Comparison of ENCODE assay signal across 33 mouse cellular contexts in the genomic region with DNA sequence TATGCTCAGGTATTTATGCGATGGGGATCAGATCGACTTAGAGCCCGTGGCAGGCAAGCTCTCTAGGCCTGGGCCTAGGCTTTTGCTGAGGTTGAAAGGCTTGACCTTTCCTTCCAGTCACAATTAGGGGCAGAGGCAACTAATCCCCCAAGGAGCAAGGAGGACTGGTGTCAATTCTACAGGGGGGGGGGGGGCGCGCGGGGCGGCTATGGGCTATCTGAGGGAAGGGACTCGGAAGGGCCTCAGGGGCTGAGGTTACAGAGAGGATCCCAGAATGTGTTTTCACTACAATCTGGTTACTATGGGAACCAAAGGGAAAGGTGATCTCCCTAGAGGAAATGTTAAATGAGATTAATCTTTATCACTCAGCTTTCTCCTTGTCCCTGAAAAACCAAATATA. TPM values are rescaled to one million over a fixed set of nuclear protein-coding genes. Genes with fewer than 3 reads are reported as not detected.
DNase-seq lines count a peak whose midpoint lies in the region; ATAC-seq lines count a peak whose summit lies in the region.
"Had no signal": no experiment of that assay in that cellular context is flagged by ENCODE, and none has a peak within 500 bp of the region (broad histone marks: within the 10 kb centered on the region; RNA-seq: fewer than 3 reads in every experiment).

No protein-coding gene starts in this region.

- 44% methylated on average over 8 of the region's 8 CpGs for WGBS in hindbrain, embryonic 11.5 days
- WGBS in hindbrain, embryonic 14.5 days: 38% methylated on average over 8 of the region's 8 CpGs
- whole genome bisulfite sequencing in midbrain, embryonic 10.5 days: 16% methylated on average over 8 of the region's 8 CpGs
- WGBS in midbrain, embryonic 13.5 days: 29% methylated on average over 4 of the region's 8 CpGs

- no peaks in the 10 kb centered on the region for H3K27me3 ChIP-seq in hindbrain, embryonic 11.5 days (ENCODE audit: control insufficient read depth, insufficient read depth, low read length)
- H3K27me3 ChIP-seq in hindbrain, embryonic 14.5 days (ENCODE audit: control insufficient read depth, insufficient read depth, low read length): no peaks in the 10 kb centered on the region
- H3K27me3 ChIP-seq in midbrain, embryonic 10.5 days (ENCODE audit: low read depth, poor library complexity, severe bottlenecking): no peaks in the 10 kb centered on the region
- H3K27me3 ChIP-seq in midbrain, embryonic 13.5 days: no peaks in the 10 kb centered on the region
- H3K27me3 ChIP-seq: embryonic facial prominence, embryonic 13.5 days; heart, embryonic 13.5 days; hindbrain, embryonic 12.5 days; limb, embryonic 13.5 days; lung, embryonic 15.5 days; midbrain, embryonic 12.5 days; neural tube, embryonic 13.5 days; stomach, embryonic 15.5 days had no signal

- DNase-seq in hindbrain, embryonic 11.5 days (ENCODE audit: low spot score): peak; percentile 16
- DNase-seq in hindbrain, embryonic 14.5 days (ENCODE audit: low spot score): no peak
- peak; percentile 20 for DNase-seq in midbrain, embryonic 10.5 days (ENCODE audit: low spot score)
- peak; percentile 19 for DNase-seq in embryo, embryonic 11 days
- DNase-seq in retina, embryonic 14.5 days (ENCODE audit: low spot score): no peak
- no peak for DNase-seq in left cerebral cortex, adult 11 months (ENCODE audit: low spot score)
- DNase-seq in ovary, postnatal 10 days (ENCODE audit: low spot score): no peak
- DNase-seq: adrenal gland, adult 8-10 months; cerebellum, adult 11 months; cerebellum, adult 9-10 months; cerebellum, postnatal 36 days; gastrocnemius, adult 2 months; gastrocnemius, postnatal 36 days; heart, adult 18-20 months; heart, postnatal 10 days; kidney, postnatal 25 days; retina, postnatal 1 day; right cerebral cortex, postnatal 14 days had no signal

- peak; percentile 27; the same call in 1 of the 2 replicates for ATAC-seq in hindbrain, embryonic 11.5 days (ENCODE audit: low FRiP score)
- no peak for ATAC-seq in hindbrain, embryonic 14.5 days (ENCODE audit: low FRiP score)
- no peak for ATAC-seq in midbrain, embryonic 13.5 days
- ATAC-seq: activated CD4-positive, CD25-positive, alpha-beta regulatory T cell, adult 4 months; forebrain, embryonic 16.5 days; intestine, postnatal 0 days had no signal

- no peak overlapping the region for H3K4me2 ChIP-seq in hindbrain, embryonic 11.5 days (replicated peaks; ENCODE audit: low read depth, low read length)
- no peak overlapping the region for H3K4me2 ChIP-seq in hindbrain, embryonic 14.5 days (replicated peaks)
- H3K4me2 ChIP-seq in midbrain, embryonic 13.5 days (replicated peaks): no peak overlapping the region
- H3K4me2 ChIP-seq: embryonic facial prominence, embryonic 13.5 days; heart, embryonic 13.5 days; hindbrain, embryonic 12.5 days; limb, embryonic 13.5 days; liver, embryonic 11.5 days; lung, embryonic 15.5 days; midbrain, embryonic 12.5 days; neural tube, embryonic 13.5 days; stomach, embryonic 15.5 days had no signal

- no peak overlapping the region for H3K27ac ChIP-seq in hindbrain, embryonic 11.5 days (ENCODE audit: low read depth, low read length)
- no peak overlapping the region for H3K27ac ChIP-seq in hindbrain, embryonic 14.5 days
- 0 out of 2 replicates have a peak overlapping the region, but pooled peaks have one; percentile 43 for H3K27ac ChIP-seq in midbrain, embryonic 10.5 days (replicated peaks)
- no peak overlapping the region; the same call in 1 of the 2 replicates for H3K27ac ChIP-seq in midbrain, embryonic 13.5 days
- H3K27ac ChIP-seq: embryonic facial prominence, embryonic 13.5 days; forebrain, embryonic 10.5 days; gastrocnemius, adult 2 months; heart, embryonic 13.5 days; hindbrain, embryonic 12.5 days; layer of hippocampus, adult 2 months; limb, embryonic 13.5 days; lung, embryonic 15.5 days; midbrain, embryonic 12.5 days; neural tube, embryonic 13.5 days; stomach, embryonic 15.5 days had no signal

- H3K9ac ChIP-seq in hindbrain, embryonic 11.5 days (ENCODE audit: low read depth, low read length): no peak overlapping the region
- no peak overlapping the region for H3K9ac ChIP-seq in hindbrain, embryonic 14.5 days
- H3K9ac ChIP-seq in midbrain, embryonic 13.5 days (replicated peaks): no peak overlapping the region
- H3K9ac ChIP-seq: embryonic facial prominence, embryonic 13.5 days; heart, embryonic 13.5 days; hindbrain, embryonic 12.5 days; limb, embryonic 13.5 days; lung, embryonic 15.5 days; midbrain, embryonic 12.5 days; neural tube, embryonic 13.5 days; stomach, embryonic 15.5 days had no signal

- peaks cover 12% of the 10 kb centered on the region; the same call in 1 of the 2 replicates for H3K36me3 ChIP-seq in hindbrain, embryonic 11.5 days (ENCODE audit: control insufficient read depth, insufficient read depth, low read length)
- peaks cover 41% of the 10 kb centered on the region for H3K36me3 ChIP-seq in hindbrain, embryonic 14.5 days (replicated peaks; ENCODE audit: control insufficient read depth, insufficient read depth)
- H3K36me3 ChIP-seq in midbrain, embryonic 10.5 days: peaks cover 33% of the 10 kb centered on the region
- H3K36me3 ChIP-seq in midbrain, embryonic 13.5 days: peaks cover 37% of the 10 kb centered on the region

- H3K4me1 ChIP-seq in hindbrain, embryonic 11.5 days (replicated peaks; ENCODE audit: control insufficient read depth, insufficient read depth, low read length): no peaks in the 10 kb centered on the region
- no peaks in the 10 kb centered on the region for H3K4me1 ChIP-seq in hindbrain, embryonic 14.5 days (replicated peaks; ENCODE audit: control insufficient read depth, insufficient read depth, low read length)
- H3K4me1 ChIP-seq in midbrain, embryonic 10.5 days: peaks cover 17% of the 10 kb centered on the region
- 0 out of 2 replicates have a peak, but pooled peaks cover 4% of the 10 kb centered on the region for H3K4me1 ChIP-seq in midbrain, embryonic 13.5 days (replicated peaks)
- H3K4me1 ChIP-seq: limb, embryonic 13.5 days; lung, embryonic 15.5 days; midbrain, embryonic 12.5 days; stomach, embryonic 15.5 days had no signal

- no peaks in the 10 kb centered on the region for H3K9me3 ChIP-seq in hindbrain, embryonic 11.5 days (ENCODE audit: control insufficient read depth, low read length)
- no peaks in the 10 kb centered on the region for H3K9me3 ChIP-seq in hindbrain, embryonic 14.5 days (ENCODE audit: control insufficient read depth, low read length)
- H3K9me3 ChIP-seq in midbrain, embryonic 10.5 days (replicated peaks): no peaks in the 10 kb centered on the region
- no peaks in the 10 kb centered on the region for H3K9me3 ChIP-seq in midbrain, embryonic 13.5 days
- H3K9me3 ChIP-seq: embryonic facial prominence, embryonic 13.5 days; forebrain, embryonic 10.5 days; heart, embryonic 13.5 days; hindbrain, embryonic 12.5 days; lung, embryonic 15.5 days; midbrain, embryonic 12.5 days; neural tube, embryonic 13.5 days; stomach, embryonic 15.5 days had no signal

- H3K4me3 ChIP-seq in hindbrain, embryonic 11.5 days (ENCODE audit: low read depth, low read length): no peak overlapping the region
- H3K4me3 ChIP-seq in hindbrain, embryonic 14.5 days (replicated peaks; ENCODE audit: low read length): no peak overlapping the region
- H3K4me3 ChIP-seq in midbrain, embryonic 10.5 days: no peak overlapping the region
- H3K4me3 ChIP-seq in midbrain, embryonic 13.5 days (replicated peaks): no peak overlapping the region
- H3K4me3 ChIP-seq: embryonic facial prominence, embryonic 13.5 days; forebrain, embryonic 10.5 days; gastrocnemius, adult 2 months; heart, embryonic 13.5 days; hindbrain, embryonic 12.5 days; layer of hippocampus, adult 2 months; limb, embryonic 13.5 days; lung, embryonic 15.5 days; midbrain, embryonic 12.5 days; neural tube, embryonic 13.5 days; stomach, embryonic 15.5 days had no signal

RNA-seq across cellular contexts. Expression of gene Rpl7l1, which starts 14.9 kb away (rescaled TPM):
- 149 and 155 TPM in 2 replicates for polyA plus RNA-seq in hindbrain, embryonic 11.5 days (2014; fragmentation: Nextera tagmentation; extraction: Ambion mirVana)
- polyA plus RNA-seq in hindbrain, embryonic 14.5 days (2014; fragmentation: Nextera tagmentation; extraction: Ambion mirVana): 73.8 and 81.9 TPM in 2 replicates
- 197 and 219 TPM in 2 replicates for polyA plus RNA-seq in midbrain, embryonic 10.5 days (2016; fragmentation: Nextera tagmentation; extraction: Ambion mirVana)
- polyA plus RNA-seq in midbrain, embryonic 13.5 days (2015; fragmentation: Nextera tagmentation; extraction: Ambion mirVana): 119 and 125 TPM in 2 replicates

RNA-seq across cellular contexts. Expression of gene 2310039H08Rik, which starts 25.0 kb away (rescaled TPM):
- 48.4 and 49.2 TPM in 2 replicates for polyA plus RNA-seq in hindbrain, embryonic 11.5 days (2014; fragmentation: Nextera tagmentation; extraction: Ambion mirVana)
- polyA plus RNA-seq in hindbrain, embryonic 14.5 days (2014; fragmentation: Nextera tagmentation; extraction: Ambion mirVana): 54.1 and 68.5 TPM in 2 replicates
- polyA plus RNA-seq in midbrain, embryonic 10.5 days (2016; fragmentation: Nextera tagmentation; extraction: Ambion mirVana): 63.2 and 65.2 TPM in 2 replicates
- 53.4 and 54.0 TPM in 2 replicates for polyA plus RNA-seq in midbrain, embryonic 13.5 days (2015; fragmentation: Nextera tagmentation; extraction: Ambion mirVana)

RNA-seq across cellular contexts. Expression of gene Ptcra, which starts 33.9 kb away (rescaled TPM):
- polyA plus RNA-seq in hindbrain, embryonic 11.5 days (2014; fragmentation: Nextera tagmentation; extraction: Ambion mirVana): 0.34 and 0.53 TPM in 2 replicates
- 0.21 and 0.35 TPM in 2 replicates for polyA plus RNA-seq in hindbrain, embryonic 14.5 days (2014; fragmentation: Nextera tagmentation; extraction: Ambion mirVana)
- 0.53 and 0.55 TPM in 2 replicates for polyA plus RNA-seq in midbrain, embryonic 10.5 days (2016; fragmentation: Nextera tagmentation; extraction: Ambion mirVana)
- polyA plus RNA-seq in midbrain, embryonic 13.5 days (2015; fragmentation: Nextera tagmentation; extraction: Ambion mirVana): 0.24 and 0.46 TPM in 2 replicates
- polyA plus RNA-seq: activated CD4-positive, CD25-positive, alpha-beta regulatory T cell, adult 4 months; forebrain, embryonic 16.5 days had no signal

RNA-seq across cellular contexts. Expression of gene Cnpy3, which starts 45.4 kb away (rescaled TPM):
- polyA plus RNA-seq in hindbrain, embryonic 11.5 days (2014; fragmentation: Nextera tagmentation; extraction: Ambion mirVana): 53.4 and 53.9 TPM in 2 replicates
- 60.0 and 60.4 TPM in 2 replicates for polyA plus RNA-seq in hindbrain, embryonic 14.5 days (2014; fragmentation: Nextera tagmentation; extraction: Ambion mirVana)
- 69.5 and 75.0 TPM in 2 replicates for polyA plus RNA-seq in midbrain, embryonic 10.5 days (2016; fragmentation: Nextera tagmentation; extraction: Ambion mirVana)
- polyA plus RNA-seq in midbrain, embryonic 13.5 days (2015; fragmentation: Nextera tagmentation; extraction: Ambion mirVana): 55.7 and 59.8 TPM in 2 replicates

Comparison
In these comparisons a context has a peak if more than half of its experiments do, and no peak if none do; other contexts are left out.
1. DNase-seq: peak in hindbrain, embryonic 11.5 days (single experiment), midbrain, embryonic 10.5 days (single experiment) and embryo, embryonic 11 days (single experiment); none in hindbrain, embryonic 14.5 days (single experiment), retina, embryonic 14.5 days (single experiment), left cerebral cortex, adult 11 months (single experiment) and ovary, postnatal 10 days (single experiment).